Mouse (Mus musculus): ENCODE measurements at regions not wholly inside any gene's neighbourhood (a gene's known extent, or its start where the extent isn't known, plus 50 kb on each side); places are given as distances from the start of the nearest gene placed in this dataset.
A peak's percentile ranks its signal among the peaks of the same experiment; 100 is the strongest.

- H3K27ac ChIP-seq, result no peak overlapping the region
- H3K4me1 ChIP-seq, result no peaks in the 10 kb centered on the region
- no peaks in the 10 kb centered on the region for H3K9me3 ChIP-seq
- WGBS, result 68% methylated on average over 15 of the region's 15 CpGs
- no peaks in the 10 kb centered on the region for H3K36me3 ChIP-seq
- H3K4me2 ChIP-seq (replicated peaks), result no peak overlapping the region
- ATAC-seq (ENCODE audit: low FRiP score, low read depth), result no peak
- no peak overlapping the region for H3K9ac ChIP-seq
- H3K4me3 ChIP-seq, result no peak overlapping the region
- no peaks in the 10 kb centered on the region for H3K27me3 ChIP-seq
These were observed 1004.7 kb upstream of the A1bg start for GRCm38 (mm10) chr15:61927385-61928120.

- no peak overlapping the region for H3K4me2 ChIP-seq (replicated peaks)
- no peak overlapping the region for H3K4me3 ChIP-seq
- 85% methylated on average over 2 of the region's 2 CpGs for WGBS
- H3K27ac ChIP-seq, result no peak overlapping the region
- H3K36me3 ChIP-seq, result no peaks in the 10 kb centered on the region
- no peaks in the 10 kb centered on the region for H3K4me1 ChIP-seq
- H3K9ac ChIP-seq, result no peak overlapping the region
- no peaks in the 10 kb centered on the region for H3K27me3 ChIP-seq
- H3K9me3 ChIP-seq, result peaks cover 2% of the 10 kb centered on the region; the same call in 1 of the 2 replicates
- no peak for ATAC-seq (ENCODE audit: low FRiP score, low read depth)
These were observed 997.2 kb upstream of the A1bg start for GRCm38 (mm10) chr15:61920041-61920440.

GRCm38 (mm10) chr15:61913546-61914160 is 990.8 kb upstream of the A1bg start:
- Histone ChIP-seq H3K36me3 (no peaks in the 10 kb centered on the region), H3K27me3 (no peaks in the 10 kb centered on the region), H3K27ac (no peak overlapping the region), H3K9ac (no peak overlapping the region), H3K4me3 (no peak overlapping the region), H3K4me1 (no peaks in the 10 kb centered on the region), H3K9me3 (peaks cover 1% of the 10 kb centered on the region; the same call in 1 of the 2 replicates), H3K4me2 (replicated peaks) (no peak overlapping the region)
- 81% methylated on average over 7 of the region's 7 CpGs for WGBS
- no peak for ATAC-seq (ENCODE audit: low FRiP score, low read depth)

- H3K9me3 ChIP-seq, result no peaks in the 10 kb centered on the region
- 90% methylated on average over 5 of the region's 5 CpGs for WGBS
- no peaks in the 10 kb centered on the region for H3K36me3 ChIP-seq
- H3K4me3 ChIP-seq, result no peak overlapping the region
- no peaks in the 10 kb centered on the region for H3K27me3 ChIP-seq
- H3K9ac ChIP-seq, result no peak overlapping the region
- no peak overlapping the region for H3K4me2 ChIP-seq (replicated peaks)
- ATAC-seq (ENCODE audit: low FRiP score, low read depth), result no peak
- H3K27ac ChIP-seq, result no peak overlapping the region
- 0 out of 2 replicates have a peak, but pooled peaks cover 3% of the 10 kb centered on the region for H3K4me1 ChIP-seq
These were observed 982.5 kb upstream of the A1bg start for GRCm38 (mm10) chr15:61905165-61905845.

GRCm38 (mm10) chr15:61899809-61900208 is 977.0 kb upstream of the A1bg start:
- Histone ChIP-seq H3K4me1 (peaks cover 17% of the 10 kb centered on the region), H3K27ac (no peak overlapping the region), H3K36me3 (no peaks in the 10 kb centered on the region), H3K27me3 (0 out of 2 replicates have a peak, but pooled peaks cover 7% of the 10 kb centered on the region), H3K9me3 (no peaks in the 10 kb centered on the region), H3K9ac (no peak overlapping the region), H3K4me2 (replicated peaks) (no peak overlapping the region), H3K4me3 (no peak overlapping the region)
- no peak for ATAC-seq (ENCODE audit: low FRiP score, low read depth)
- WGBS, result 99% methylated on average over 3 of the region's 3 CpGs

- H3K4me1 ChIP-seq, result peaks cover 17% of the 10 kb centered on the region
- H3K4me3 ChIP-seq, result no peak overlapping the region
- no peak overlapping the region for H3K27ac ChIP-seq
- no peaks in the 10 kb centered on the region for H3K36me3 ChIP-seq
- ATAC-seq (ENCODE audit: low FRiP score, low read depth), result peak; percentile 79; the same call in 1 of the 2 replicates
- no peak overlapping the region for H3K9ac ChIP-seq
- no peaks in the 10 kb centered on the region for H3K9me3 ChIP-seq
- H3K27me3 ChIP-seq, result 0 out of 2 replicates have a peak, but pooled peaks cover 7% of the 10 kb centered on the region
- WGBS, result 15% methylated on average over 4 of the region's 4 CpGs
- H3K4me2 ChIP-seq (replicated peaks), result no peak overlapping the region
These were observed 974.8 kb upstream of the A1bg start for GRCm38 (mm10) chr15:61897566-61897965.

- H3K4me3 ChIP-seq, result no peak overlapping the region
- H3K9ac ChIP-seq, result no peak overlapping the region
- H3K27ac ChIP-seq, result no peak overlapping the region
- H3K27me3 ChIP-seq, result no peaks in the 10 kb centered on the region
- no peaks in the 10 kb centered on the region for H3K9me3 ChIP-seq
- no peak overlapping the region for H3K4me2 ChIP-seq (replicated peaks)
- no peaks in the 10 kb centered on the region for H3K4me1 ChIP-seq
- no peaks in the 10 kb centered on the region for H3K36me3 ChIP-seq
- ATAC-seq (ENCODE audit: low FRiP score, low read depth), result no peak
These were observed 967.5 kb upstream of the A1bg start for GRCm38 (mm10) chr15:61890330-61890729.

GRCm38 (mm10) chr15:61888569-61889326 is 965.9 kb upstream of the A1bg start:
- Histone ChIP-seq H3K4me1 (no peaks in the 10 kb centered on the region), H3K4me3 (no peak overlapping the region), H3K9ac (no peak overlapping the region), H3K27me3 (no peaks in the 10 kb centered on the region), H3K9me3 (no peaks in the 10 kb centered on the region), H3K36me3 (no peaks in the 10 kb centered on the region), H3K4me2 (replicated peaks) (no peak overlapping the region), H3K27ac (no peak overlapping the region)
- WGBS, result 76% methylated on average over 10 of the region's 10 CpGs
- ATAC-seq (ENCODE audit: low FRiP score, low read depth), result no peak

- no peak for ATAC-seq (ENCODE audit: low FRiP score, low read depth)
- Histone ChIP-seq H3K9me3 (no peaks in the 10 kb centered on the region), H3K27me3 (no peaks in the 10 kb centered on the region), H3K36me3 (no peaks in the 10 kb centered on the region), H3K4me3 (no peak overlapping the region), H3K4me2 (replicated peaks) (no peak overlapping the region), H3K4me1 (no peaks in the 10 kb centered on the region), H3K9ac (no peak overlapping the region), H3K27ac (no peak overlapping the region)
- 79% methylated on average over 3 of the region's 3 CpGs for WGBS
These were observed 956.6 kb upstream of the A1bg start for GRCm38 (mm10) chr15:61879408-61879807.

- H3K27me3 ChIP-seq, result no peaks in the 10 kb centered on the region
- WGBS, result 49% methylated on average over 2 of the region's 2 CpGs
- H3K4me3 ChIP-seq, result no peak overlapping the region
- H3K36me3 ChIP-seq, result no peaks in the 10 kb centered on the region
- H3K27ac ChIP-seq, result no peak overlapping the region
- no peak overlapping the region for H3K4me2 ChIP-seq (replicated peaks)
- ATAC-seq (ENCODE audit: low FRiP score, low read depth), result no peak
- H3K9me3 ChIP-seq, result no peaks in the 10 kb centered on the region
- no peak overlapping the region for H3K9ac ChIP-seq
- H3K4me1 ChIP-seq, result no peaks in the 10 kb centered on the region
These were observed 950.2 kb upstream of the A1bg start for GRCm38 (mm10) chr15:61873047-61873446.

GRCm38 (mm10) chr15:61860759-61861158 is 937.9 kb upstream of the A1bg start:
- Histone ChIP-seq H3K27me3 (no peaks in the 10 kb centered on the region), H3K36me3 (no peaks in the 10 kb centered on the region), H3K9me3 (no peaks in the 10 kb centered on the region), H3K4me1 (no peaks in the 10 kb centered on the region), H3K4me2 (replicated peaks) (no peak overlapping the region), H3K27ac (no peak overlapping the region), H3K9ac (no peak overlapping the region), H3K4me3 (no peak overlapping the region)
- no peak for ATAC-seq (ENCODE audit: low FRiP score, low read depth)
- 88% methylated on average over 6 of the region's 6 CpGs for WGBS

GRCm38 (mm10) chr15:61855880-61856279 is 933.1 kb upstream of the A1bg start:
- H3K4me3 ChIP-seq, result no peak overlapping the region
- H3K9ac ChIP-seq, result no peak overlapping the region
- no peak overlapping the region for H3K4me2 ChIP-seq (replicated peaks)
- no peaks in the 10 kb centered on the region for H3K27me3 ChIP-seq
- H3K9me3 ChIP-seq, result no peaks in the 10 kb centered on the region
- WGBS, result 57% methylated on average over 2 of the region's 2 CpGs
- H3K4me1 ChIP-seq, result no peaks in the 10 kb centered on the region
- H3K27ac ChIP-seq, result no peak overlapping the region
- ATAC-seq (ENCODE audit: low FRiP score, low read depth), result no peak
- no peaks in the 10 kb centered on the region for H3K36me3 ChIP-seq

Measured in limb, embryonic 13.5 days (tissue).